Mouse (Mus musculus) E14TG2a.4 (cell line): ENCODE measurements around the gene Psrc1.

Experiments
- CTCF ChIP-seq: conservative IDR thresholded peaks from 2 replicates; pipeline ENCODE4 v1.5.1; 2014; ENCODE audit warnings: low read length
- NANOG ChIP-seq: IDR thresholded peaks from 2 replicates; pipeline ENCODE4 v1.6.1; 2014; ENCODE audit warnings: borderline replicate concordance, low read length, mixed read lengths
- POU5F1 ChIP-seq: IDR thresholded peaks from 2 replicates; pipeline ENCODE4 v1.6.1; 2014; ENCODE audit warnings: low read length, borderline replicate concordance

GRCm38 (mm10) chr3:108367173-108367572 is 16.5 kb upstream of the Psrc1 start:
- no peak for TF ChIP-seq CTCF
- no peak for TF ChIP-seq NANOG
- TF ChIP-seq POU5F1, result no peak
